In genomic region chr19:42519760-42520159, GRCm38 (mm10) we compare ENCODE assay signal across 8 mouse cellular contexts. TPM values are rescaled to one million over a fixed set of nuclear protein-coding genes. Genes with fewer than 3 reads are reported as not detected.
A peak's percentile ranks its signal among the peaks of the same experiment; 100 is the strongest.
DNase-seq lines count a peak whose midpoint lies in the region; ATAC-seq and TF ChIP-seq lines count a peak whose summit lies in the region.

No protein-coding gene starts in this region.

- H3K4me3 ChIP-seq in lung, embryonic 15.5 days = peak overlapping the region; percentile 82
- peak overlapping the region; percentile 85 for H3K4me3 ChIP-seq in bone marrow macrophage, adult 2 months (ENCODE audit: insufficient read depth, low read length)
- H3K4me3 ChIP-seq in heart, embryonic 16.5 days (ENCODE audit: low read length) = peak overlapping the region; percentile 93
- peak overlapping the region; percentile 91 for H3K4me3 ChIP-seq in midbrain, embryonic 10.5 days

- peak overlapping the region; percentile 64 for H3K4me2 ChIP-seq in lung, embryonic 15.5 days
- H3K4me2 ChIP-seq in heart, embryonic 16.5 days (ENCODE audit: low read depth, low read length) = peak overlapping the region; percentile 93

- peak overlapping the region; percentile 81 for H3K9ac ChIP-seq in lung, embryonic 15.5 days
- H3K9ac ChIP-seq in heart, embryonic 16.5 days (ENCODE audit: low read length) = peak overlapping the region; percentile 86

- 31% methylated on average over 9 of the region's 9 CpGs for WGBS in lung, embryonic 15.5 days
- 40% methylated on average over 9 of the region's 9 CpGs for WGBS in heart, embryonic 16.5 days
- 53% methylated on average over 9 of the region's 9 CpGs for WGBS in midbrain, embryonic 10.5 days

- H3K27me3 ChIP-seq in lung, embryonic 15.5 days = no peaks in the 10 kb centered on the region
- no peaks in the 10 kb centered on the region for H3K27me3 ChIP-seq in heart, embryonic 16.5 days (ENCODE audit: control insufficient read depth, insufficient read depth, low read length)
- H3K27me3 ChIP-seq in midbrain, embryonic 10.5 days (ENCODE audit: low read depth, poor library complexity, severe bottlenecking) = no peaks in the 10 kb centered on the region; the same call in 1 of the 2 replicates

- TF ChIP-seq CTCF in bone marrow macrophage, adult 2 months (IDR thresholded peaks at IDR 0.05; ENCODE audit: low read depth, low read length) = no peak

- no peak for TF ChIP-seq POLR2A in bone marrow macrophage, adult 2 months (IDR thresholded peaks at IDR 0.05; ENCODE audit: borderline replicate concordance, low read depth, low read length)

- H3K36me3 ChIP-seq in lung, embryonic 15.5 days = no peaks in the 10 kb centered on the region
- H3K36me3 ChIP-seq in heart, embryonic 16.5 days (ENCODE audit: control insufficient read depth, insufficient read depth) = no peaks in the 10 kb centered on the region
- no peaks in the 10 kb centered on the region for H3K36me3 ChIP-seq in midbrain, embryonic 10.5 days

- H3K9me3 ChIP-seq in lung, embryonic 15.5 days = no peaks in the 10 kb centered on the region
- H3K9me3 ChIP-seq in heart, embryonic 16.5 days (replicated peaks; ENCODE audit: control insufficient read depth, low read length) = no peaks in the 10 kb centered on the region
- no peaks in the 10 kb centered on the region for H3K9me3 ChIP-seq in midbrain, embryonic 10.5 days (replicated peaks)

- H3K4me1 ChIP-seq in lung, embryonic 15.5 days = peaks cover 12% of the 10 kb centered on the region
- peaks cover 10% of the 10 kb centered on the region for H3K4me1 ChIP-seq in bone marrow macrophage, adult 2 months (ENCODE audit: control insufficient read depth, insufficient read depth, low read length)
- H3K4me1 ChIP-seq in heart, embryonic 16.5 days (ENCODE audit: control insufficient read depth, insufficient read depth, low read length) = peaks cover 12% of the 10 kb centered on the region
- H3K4me1 ChIP-seq in midbrain, embryonic 10.5 days = peaks cover 19% of the 10 kb centered on the region

- no peak overlapping the region for H3K27ac ChIP-seq in lung, embryonic 15.5 days
- no peak overlapping the region for H3K27ac ChIP-seq in bone marrow macrophage, adult 2 months (ENCODE audit: insufficient read depth, low read depth, low read length)
- no peak overlapping the region for H3K27ac ChIP-seq in heart, embryonic 16.5 days (ENCODE audit: low read length)
- H3K27ac ChIP-seq in midbrain, embryonic 10.5 days (replicated peaks) = no peak overlapping the region

- DNase-seq in lung, postnatal 14 days = no peak
- DNase-seq in midbrain, embryonic 10.5 days (ENCODE audit: low spot score) = peak; percentile 24
- no peak for DNase-seq in adrenal gland, adult 2 months
- DNase-seq in cerebellum, adult 11 months = no peak
- no peak for DNase-seq in layer of hippocampus, adult 9-11 months

- ATAC-seq in lung, embryonic 15.5 days (ENCODE audit: borderline replicate concordance, extremely low read depth, low FRiP score, low TSS enrichment) = no peak
- ATAC-seq in heart, embryonic 16.5 days (replicated peaks; ENCODE audit: extremely low read depth, insufficient read depth, low FRiP score) = no peak

RNA-seq across cellular contexts. Expression of gene R3hcc1l, which starts 1.2 kb away (rescaled TPM):
- 19.9 and 23.3 TPM in 2 replicates for polyA plus RNA-seq in lung, embryonic 15.5 days (2015; fragmentation: Nextera tagmentation; extraction: Ambion mirVana)
- polyA plus RNA-seq in bone marrow macrophage, adult 2 months (2012; ENCODE audit: insufficient read depth, insufficient read length, missing spikeins) = 42.0 and 48.4 TPM in 2 replicates
- polyA plus RNA-seq in heart, embryonic 16.5 days (2015; fragmentation: Nextera tagmentation; extraction: Ambion mirVana) = 13.7 and 14.3 TPM in 2 replicates
- 23.3 and 23.7 TPM in 2 replicates for polyA plus RNA-seq in midbrain, embryonic 10.5 days (2016; fragmentation: Nextera tagmentation; extraction: Ambion mirVana)
- 10 to 100 TPM; 22.9 to 29.2 TPM for total RNA-seq in adrenal gland, adult 2 months (2021)
- polyA plus RNA-seq in adrenal gland, adult 2 months (2012; rRNA removed) = 1.7 and 2.0 TPM in 2 replicates
